Mouse (Mus musculus): ENCODE measurements around the gene Rapgef1.

DNA sequence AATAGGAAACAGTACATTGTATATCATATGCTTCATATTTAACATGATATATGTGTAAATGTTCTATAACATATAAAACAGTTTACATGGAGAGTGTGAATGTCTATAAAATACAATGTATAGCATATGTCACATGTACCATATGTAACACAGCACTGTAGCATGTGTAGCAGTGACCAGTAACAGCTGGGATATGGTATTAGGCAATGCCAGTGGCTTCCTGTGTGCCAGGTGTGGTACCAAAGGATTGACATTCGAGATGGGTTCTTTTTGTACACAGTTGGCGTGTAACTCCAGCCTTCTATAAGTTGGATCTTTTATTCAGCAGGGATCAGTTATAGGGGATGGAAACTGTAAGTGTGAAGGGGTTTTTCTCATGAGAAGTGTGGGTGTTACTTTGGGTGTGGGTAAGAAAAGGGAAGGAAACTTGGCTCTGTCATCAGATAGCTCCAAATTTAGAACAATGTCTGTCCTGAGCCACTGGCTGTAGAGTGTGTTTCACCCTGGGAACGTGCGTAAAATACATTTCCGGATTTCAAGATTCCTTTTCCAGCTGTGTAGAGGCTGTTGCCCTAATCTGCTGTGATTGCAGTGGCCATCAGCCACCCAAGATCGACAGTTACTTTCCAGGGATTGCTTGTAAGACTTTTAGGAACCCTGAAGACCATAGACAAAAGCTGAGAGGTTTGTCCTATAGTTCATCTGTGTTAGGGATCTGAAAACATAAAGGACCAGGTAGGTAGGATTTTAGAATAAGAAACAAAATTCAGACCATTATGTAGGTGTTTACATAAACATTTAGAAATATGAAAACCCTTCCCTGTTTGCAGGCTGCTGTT lies 29.7 kb downstream of the Rapgef1 start:
- TF ChIP-seq CTCF (IDR thresholded peaks at IDR 0.05; ENCODE audit: insufficient read depth, low read depth, low read length) (no peak), POLR2A (IDR thresholded peaks at IDR 0.05; ENCODE audit: insufficient read depth, low read depth, low read length) (no peak)
